Mouse (Mus musculus): Measurements from ENCODE around the gene Mup9. TPM values are rescaled to one million over a fixed set of nuclear protein-coding genes. Genes with fewer than 3 reads are reported as not detected.
"Not testable (repeated sequence)": the region's sequence is repeated elsewhere in the genome, so short reads cannot be mapped to it uniquely, and the experiment has no call there.

Gene Mup9
- not detected in 2 replicates for polyA plus RNA-seq (2012)

DNA sequence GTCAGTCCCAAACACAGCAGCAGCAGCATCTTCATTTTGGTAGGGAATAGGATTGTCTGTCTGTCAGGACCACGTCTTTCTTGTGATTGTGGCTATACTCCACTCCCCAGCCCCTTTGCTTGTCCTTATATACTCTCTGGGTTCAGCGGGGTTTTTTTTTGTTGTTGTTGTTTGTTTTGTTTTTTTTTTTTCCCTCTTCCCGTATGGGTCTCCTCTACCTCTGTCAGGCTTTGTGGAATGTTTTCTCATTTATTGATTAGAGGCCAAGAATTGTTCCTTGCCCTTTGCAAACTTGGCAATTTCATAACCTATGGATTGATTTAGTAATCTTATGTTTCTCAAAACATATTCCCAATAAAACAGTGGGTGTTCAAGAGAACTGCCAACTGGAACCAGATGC is at the start of gene Mup9:
Gene Mup9, minus strand, starts transcription at position 101 of the 400 bp plus-strand sequence.
- not testable (repeated sequence) for H3K4me1 ChIP-seq (ENCODE audit: control insufficient read depth); H3K9me3 ChIP-seq (ENCODE audit: control insufficient read depth, low read length); H3K4me3 ChIP-seq (replicated peaks); H3K27me3 ChIP-seq (ENCODE audit: control insufficient read depth); H3K36me3 ChIP-seq (ENCODE audit: control insufficient read depth)

Other genes with a start within 250 kb of the Mup9 start
- gene Mup8, start 199.4 kb downstream of the Mup9 start, polyA plus RNA-seq (2012): not detected in 2 replicates
- not detected in 2 replicates for gene Mup1, start 80.0 kb upstream of the Mup9 start, polyA plus RNA-seq (2012)
- gene Mup10, start 160.2 kb upstream of the Mup9 start, polyA plus RNA-seq (2012): not detected in 2 replicates
- not detected in 2 replicates for gene Mup11, start 240.5 kb upstream of the Mup9 start, polyA plus RNA-seq (2012)

All from erythroblast, embryonic 14.5 days (primary cell).